Mouse (Mus musculus) hindbrain, postnatal 0 days (tissue): ENCODE data around the gene Gna11. TPM values are rescaled to one million over a fixed set of nuclear protein-coding genes. Genes with fewer than 3 reads are reported as not detected.

ENCODE experiments used
- ATAC-seq: fragments of 200-750 bp; cut with Nextera tagmentation; 2 replicates; pipeline ENCODE4 v1.8.0; 2017; ENCODE audit warnings: mild to moderate bottlenecking, moderate TSS enrichment, moderate library complexity
- DNase-seq: peaks from one replicate; pipeline ENCODE4 v3.0.0-alpha.2; 2015; ENCODE audit warnings: low spot score
- H3K27ac ChIP-seq: fragments of 300-500 bp; sonication (generic); 2 replicates; pipeline ENCODE4 v1.5.1; 2014; ENCODE audit warnings: mild to moderate bottlenecking
- H3K27me3 ChIP-seq: fragments of 300-500 bp; sonication (generic); 2 replicates; pipeline ENCODE4 v1.6.1; 2014; ENCODE audit warnings: low read length, mixed read lengths; ENCODE audit not compliant: insufficient read depth
- H3K36me3 ChIP-seq: fragments of 300-500 bp; sonication (generic); 2 replicates; pipeline ENCODE4 v1.6.1; 2014; ENCODE audit warnings: low read length, mixed read lengths; ENCODE audit not compliant: insufficient read depth
- H3K4me1 ChIP-seq: fragments of 300-500 bp; sonication (generic); 2 replicates; pipeline ENCODE4 v1.6.1; 2014; ENCODE audit warnings: antibody characterized with exemption, low read length, mixed read lengths; ENCODE audit not compliant: insufficient read depth
- H3K4me2 ChIP-seq: fragments of 300-500 bp; sonication (generic); 2 replicates; pipeline ENCODE4 v1.6.1; 2014; ENCODE audit warnings: low read depth, mild to moderate bottlenecking, low read length, moderate library complexity, mixed read lengths
- H3K4me3 ChIP-seq: fragments of 300-500 bp; sonication (generic); 2 replicates; pipeline ENCODE4 v1.5.1; 2014; ENCODE audit warnings: low read length
- H3K9ac ChIP-seq: fragments of 300-500 bp; sonication (generic); replicated peaks from 2 replicates; pipeline ENCODE4 v1.6.1; 2014; ENCODE audit warnings: mild to moderate bottlenecking, low read length, moderate library complexity, mixed read lengths
- H3K9me3 ChIP-seq: fragments of 300-500 bp; sonication (generic); 2 replicates; pipeline ENCODE4 v1.6.1; 2016; ENCODE audit warnings: low read length, mixed read lengths
- CTCF ChIP-seq: IDR thresholded peaks from 2 replicates; pipeline ENCODE4 v1.5.1; 2016; ENCODE audit warnings: antibody characterized with exemption, control low read depth, low read depth
- WGBS: fragments of 180-500 bp; shearing (Covaris S2); extraction: QIAGEN DNeasy Blood & Tissue Kit; methylation state at CpG from one replicate; pipeline ENCODE4 v1.1.7; 2014; 5-methylcytosine and 5-hydroxymethylcytosine counted together
- polyA plus RNA-seq: library from polyadenylated mRNA; unstranded; fragments of >200 nt; fragmentation: Nextera tagmentation; extraction: Ambion mirVana; gene quantifications from 2 replicates; pipeline ENCODE4 v1.2.1, GENCODE M21; 2015
- total RNA-seq: library from RNA; depleted of rRNA; stranded (reverse); fragments of >200 nt; gene quantifications from 2 replicates; pipeline ENCODE4 v1.2.3, GENCODE M21; 2014

Gna11 gene
- total and polyA plus RNA-seq, 2 experiments from 2014 or later: 105 to 139 TPM

DNA sequence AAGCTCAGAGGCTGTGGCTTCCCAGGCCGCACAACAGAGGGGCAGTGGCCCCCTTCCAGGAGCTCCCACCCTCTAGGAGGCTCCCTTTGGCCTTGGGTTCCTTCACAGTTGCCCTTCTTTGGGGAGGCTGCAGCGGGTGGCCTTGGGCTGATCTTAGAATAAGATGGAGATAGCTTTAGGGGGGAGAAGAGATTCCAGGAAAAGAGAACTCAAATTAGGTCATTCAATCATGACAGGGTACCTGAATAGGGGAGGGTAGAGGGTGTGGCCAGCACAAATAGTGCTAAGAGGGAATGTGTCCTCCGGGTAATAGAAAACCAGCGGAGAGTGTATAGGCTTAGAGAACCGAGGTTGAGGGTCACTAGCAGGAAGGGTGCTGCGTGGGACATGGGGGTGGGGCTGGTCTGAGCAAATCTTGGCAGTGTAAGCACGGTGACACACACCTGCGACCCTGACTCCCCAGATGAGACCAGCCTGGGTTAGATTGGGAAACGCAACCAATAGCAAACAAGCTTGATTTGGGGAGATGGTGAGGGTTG is 27.2 kb upstream of the Gna11 start:
- ATAC-seq: no peak
- H3K27ac ChIP-seq: no peak overlapping the region

DNA sequence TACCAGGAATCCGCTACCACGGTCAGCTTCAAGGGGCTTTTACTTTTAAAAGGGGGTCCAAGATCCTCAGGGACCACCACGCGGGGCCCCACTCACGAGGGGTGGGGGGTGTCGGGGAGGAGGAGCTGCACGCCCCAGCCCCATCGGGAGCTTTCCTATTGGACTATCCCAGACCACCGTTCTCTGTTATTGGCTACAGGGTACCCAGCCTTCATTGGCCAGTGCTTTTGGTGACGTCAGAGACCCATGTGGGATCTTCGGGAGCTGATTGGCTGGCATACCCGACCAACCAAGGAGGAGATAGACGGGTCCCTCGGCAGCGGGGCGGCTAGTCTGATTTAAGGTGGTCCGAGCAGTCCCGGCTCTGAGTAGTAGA is 26.5 kb upstream of the Gna11 start:
- Histone ChIP-seq H3K9me3 (no peaks in the 10 kb centered on the region), H3K4me2 (peak overlapping the region; percentile 85), H3K4me3 (peak overlapping the region; percentile 39), H3K9ac (no peak overlapping the region), H3K27me3 (peaks cover 13% of the 10 kb centered on the region; the same call in 1 of the 2 replicates), H3K4me1 (peaks cover 38% of the 10 kb centered on the region), H3K36me3 (0 out of 2 replicates have a peak, but pooled peaks cover 4% of the 10 kb centered on the region), H3K27ac (peak overlapping the region; percentile 60; the same call in 1 of the 2 replicates)
- TF ChIP-seq CTCF: no peak
- WGBS: under 1% methylated on average over 18 of the region's 18 CpGs
- DNase-seq: peak; percentile 100
- ATAC-seq: peak; percentile 95

More for the DNA sequence above, 27.2 kb upstream of the Gna11 start:
- TF ChIP-seq CTCF: no peak
- Histone ChIP-seq H3K27me3 (peaks cover 14% of the 10 kb centered on the region; the same call in 1 of the 2 replicates), H3K4me3 (peak overlapping the region; percentile 39; the same call in 1 of the 2 replicates), H3K4me2 (peak overlapping the region; percentile 85), H3K4me1 (peaks cover 38% of the 10 kb centered on the region), H3K9me3 (no peaks in the 10 kb centered on the region), H3K36me3 (no peaks in the 10 kb centered on the region), H3K9ac (no peak overlapping the region)
- no peak for DNase-seq
- 9% methylated on average over 9 of the region's 9 CpGs for WGBS

DNA sequence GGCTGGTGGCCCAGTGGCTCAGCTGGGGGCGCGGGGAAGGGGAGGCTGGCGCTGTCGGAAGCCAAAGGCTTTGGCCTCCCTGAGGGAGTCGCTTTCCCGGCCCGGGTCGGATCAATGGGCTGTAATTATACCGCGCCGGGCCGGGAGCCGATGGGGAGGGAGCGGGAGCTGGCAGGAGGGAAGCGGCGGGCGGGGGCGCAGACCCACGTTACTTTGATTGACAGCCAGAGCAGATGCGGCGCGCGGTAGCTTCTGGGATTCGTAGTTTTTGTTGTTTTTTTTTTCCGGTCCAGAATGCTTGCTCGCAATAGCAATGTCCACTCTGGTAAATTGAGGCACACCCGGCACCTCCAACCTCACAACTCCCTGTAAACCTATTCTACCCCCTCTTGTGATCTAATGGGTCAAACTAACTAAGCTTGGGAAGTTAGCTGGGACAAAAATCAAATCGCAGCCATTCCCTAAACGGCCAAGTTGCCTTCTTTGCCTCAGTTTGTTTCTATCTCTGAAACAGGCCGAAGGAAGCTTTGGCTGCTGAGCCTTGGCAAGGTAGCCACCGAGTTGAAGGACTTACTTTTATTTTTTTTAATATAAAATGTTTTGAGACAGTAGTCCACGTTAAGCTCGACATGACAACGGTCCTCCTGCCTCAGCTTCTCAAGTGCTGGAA is 26.0 kb upstream of the Gna11 start:
- Histone ChIP-seq H3K9me3 (no peaks in the 10 kb centered on the region), H3K4me3 (peak overlapping the region; percentile 39), H3K27me3 (peaks cover 9% of the 10 kb centered on the region; the same call in 1 of the 2 replicates), H3K27ac (peak overlapping the region; percentile 60; the same call in 1 of the 2 replicates), H3K4me2 (peak overlapping the region; percentile 85), H3K9ac (peak overlapping the region; percentile 17; the same call in 1 of the 2 replicates), H3K36me3 (peaks cover 9% of the 10 kb centered on the region; the same call in 1 of the 2 replicates), H3K4me1 (peaks cover 38% of the 10 kb centered on the region)
- under 1% methylated on average over 30 of the region's 34 CpGs for WGBS
- ATAC-seq (peak; percentile 70), DNase-seq (peak; percentile 97)
- no peak; the same call in 1 of the 2 replicates for TF ChIP-seq CTCF

DNA sequence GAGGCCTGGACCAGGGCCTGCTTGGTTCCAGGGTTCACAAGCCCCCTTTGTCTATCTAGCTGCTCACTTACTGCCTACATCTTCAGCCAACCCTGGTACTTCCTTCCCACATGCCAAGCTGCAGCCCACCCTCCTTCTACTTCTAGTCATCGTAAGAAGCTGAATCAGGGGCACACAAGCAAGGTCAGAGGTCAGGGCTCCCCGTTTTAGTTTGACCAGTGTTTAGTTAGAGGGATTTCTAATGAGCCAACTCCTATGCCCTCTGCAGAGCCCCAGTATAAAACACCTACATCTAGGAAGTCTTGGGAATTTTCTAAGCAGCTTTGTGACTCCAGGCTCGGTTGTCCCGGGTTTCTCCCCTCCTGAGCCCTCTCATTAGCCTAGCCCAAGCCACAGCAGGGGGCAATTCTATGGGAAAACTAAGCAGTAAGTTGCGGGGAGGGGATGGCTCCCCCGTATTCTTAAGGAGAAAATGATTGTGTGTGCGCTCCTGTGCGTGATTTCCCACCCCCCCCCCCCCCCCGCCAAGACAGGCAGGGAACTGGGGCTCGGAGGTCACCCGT is 25.3 kb upstream of the Gna11 start:
- Histone ChIP-seq H3K9me3 (no peaks in the 10 kb centered on the region), H3K9ac (peak overlapping the region; percentile 17; the same call in 1 of the 2 replicates), H3K4me3 (peak overlapping the region; percentile 39), H3K36me3 (peaks cover 15% of the 10 kb centered on the region; the same call in 1 of the 2 replicates), H3K4me2 (peak overlapping the region; percentile 85), H3K27me3 (peaks cover 9% of the 10 kb centered on the region; the same call in 1 of the 2 replicates), H3K4me1 (peaks cover 32% of the 10 kb centered on the region), H3K27ac (peak overlapping the region; percentile 56; the same call in 1 of the 2 replicates)
- WGBS: under 1% methylated on average over 11 of the region's 11 CpGs
- TF ChIP-seq CTCF: no peak
- DNase-seq (no peak), ATAC-seq (peak; percentile 1; the same call in 1 of the 2 replicates)

DNA sequence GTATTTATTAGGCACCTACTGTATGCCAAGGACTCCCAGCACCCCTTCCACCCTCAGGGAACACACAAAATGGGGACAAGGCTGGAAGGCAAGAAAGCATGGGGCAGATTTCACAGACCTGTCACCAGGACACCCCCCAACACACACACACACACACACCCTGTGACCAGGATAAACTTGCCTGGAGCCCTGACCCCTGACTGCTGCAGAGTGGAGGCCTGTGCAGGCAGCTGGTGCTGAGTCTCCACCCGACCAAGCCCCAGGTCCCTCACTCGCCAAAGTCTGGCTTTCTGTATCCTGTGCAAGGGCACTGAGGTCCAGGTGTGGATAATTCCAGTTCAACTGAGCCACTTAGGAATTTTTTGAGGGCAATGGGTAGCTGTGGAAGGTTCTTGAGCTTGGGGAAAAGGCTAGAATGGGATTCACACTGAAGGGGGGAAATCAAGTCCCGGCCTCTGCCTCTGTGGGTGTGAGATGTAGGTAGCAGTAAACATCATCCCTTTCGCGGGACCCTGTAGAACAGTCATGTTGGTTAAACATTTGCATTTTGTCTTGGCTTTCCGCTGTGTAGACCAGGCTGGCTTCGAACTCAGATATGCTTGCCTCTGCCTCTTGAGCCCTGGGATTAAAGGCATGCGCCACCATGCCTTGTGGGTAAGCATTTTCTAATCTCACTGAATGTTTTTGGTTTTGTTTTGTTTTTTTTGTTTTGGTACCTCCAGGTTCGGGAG is 24.7 kb upstream of the Gna11 start:
- 46% methylated on average over 9 of the region's 9 CpGs for WGBS
- ATAC-seq (no peak), DNase-seq (no peak)
- Histone ChIP-seq H3K9me3 (no peaks in the 10 kb centered on the region), H3K9ac (no peak overlapping the region), H3K4me2 (no peak overlapping the region), H3K36me3 (peaks cover 17% of the 10 kb centered on the region; the same call in 1 of the 2 replicates), H3K27me3 (peaks cover 9% of the 10 kb centered on the region; the same call in 1 of the 2 replicates), H3K4me1 (peaks cover 30% of the 10 kb centered on the region), H3K27ac (no peak overlapping the region; the same call in 1 of the 2 replicates), H3K4me3 (no peak overlapping the region)
- TF ChIP-seq CTCF: no peak
